Mouse (Mus musculus): ENCODE data around the gene Bcr. TPM values are rescaled to one million over a fixed set of nuclear protein-coding genes. Genes with fewer than 3 reads are reported as not detected.

The Bcr gene
- polyA plus RNA-seq, 1 experiment from 2014 or later, result 38.8 TPM

DNA sequence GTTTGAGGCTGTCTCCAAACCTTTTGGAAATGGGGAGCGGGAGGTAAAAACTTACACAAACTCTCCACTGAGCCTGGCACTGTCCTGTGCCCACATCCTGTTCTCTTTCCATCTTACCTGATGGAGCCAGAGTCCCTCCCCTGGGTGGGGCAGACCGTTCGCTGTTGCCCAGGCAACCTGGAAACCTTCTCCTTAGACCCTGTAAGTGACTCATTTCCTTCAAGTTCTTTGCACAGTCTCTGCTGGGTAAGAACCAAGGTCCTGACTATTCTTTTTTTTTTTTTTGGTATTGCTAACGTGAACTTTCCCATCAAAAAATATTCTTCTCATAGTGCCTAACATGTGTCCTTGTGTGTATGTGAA lies 44.7 kb downstream of the Bcr start:
- TF ChIP-seq CTCF (IDR thresholded peaks at IDR 0.05), result no peak
- peak; percentile 60 for ATAC-seq
- in situ Hi-C loops (cut with MboI; ENCODE audit: low pct_unique_long_range_greater_than_20kb), result no loop called here
- ChIA-PET CTCF (no interaction called here), POLR2A (no interaction called here)
- H3K27me3 ChIP-seq, result no peaks in the 10 kb centered on the region
- DNase-seq (ENCODE audit: low read depth, low spot score), result no peak

DNA sequence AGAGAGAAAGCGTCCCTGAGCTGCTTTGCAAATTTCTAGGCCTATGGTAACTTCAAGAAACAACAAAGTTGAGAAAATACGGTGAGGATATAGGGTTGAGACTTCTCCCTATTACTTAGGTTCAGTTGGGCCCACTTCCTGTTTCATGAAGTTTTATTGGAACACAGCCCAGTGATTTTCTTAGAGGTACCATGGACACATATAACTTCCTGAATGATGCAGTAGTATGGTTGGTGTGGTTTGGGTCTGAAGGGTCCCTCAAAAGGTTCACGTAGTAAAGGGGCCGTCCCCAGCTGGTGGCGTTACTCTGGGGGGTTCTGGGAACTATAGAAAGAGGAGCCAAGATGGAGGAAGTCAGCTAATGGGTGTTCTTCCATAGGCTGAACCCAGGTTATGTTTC lies 45.3 kb downstream of the Bcr start:
- POLR2A ChIA-PET, result no interaction called here

DNA sequence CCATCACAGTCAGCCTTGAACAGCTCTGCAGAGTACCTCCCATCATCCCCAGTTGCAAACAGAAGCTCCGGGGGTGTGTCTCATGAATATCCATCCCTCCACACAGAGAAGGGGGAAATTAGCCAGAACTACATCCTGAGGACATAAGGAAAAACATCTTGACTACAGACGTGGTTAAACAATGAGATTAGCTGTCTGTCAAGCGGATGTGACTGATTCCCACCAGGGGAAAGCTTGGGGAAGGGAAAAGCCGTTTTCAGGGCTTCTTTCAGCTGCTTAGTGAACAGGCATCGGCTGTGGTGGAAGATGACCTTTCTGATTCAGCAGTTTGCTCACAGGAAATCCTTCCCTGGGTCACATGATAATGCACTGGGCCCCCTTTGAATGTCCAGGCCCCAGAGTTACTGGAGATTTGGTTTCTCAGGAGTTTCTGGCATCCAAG lies 46.6 kb downstream of the Bcr start:
- CTCF ChIA-PET, result interaction anchor here (0.8 to 1.5 kb wide), 4 partner anchors 8 to 45 kb away, joined by 3 read pairs; no protein-coding TSS in a partner anchor
- TF ChIP-seq CTCF (IDR thresholded peaks at IDR 0.05), result no peak
- POLR2A ChIA-PET, result no interaction called here
- no peak for DNase-seq (ENCODE audit: low read depth, low spot score)
- ATAC-seq, result no peak
- in situ Hi-C loops (cut with MboI; ENCODE audit: low pct_unique_long_range_greater_than_20kb), result no loop called here
- H3K27me3 ChIP-seq, result no peaks in the 10 kb centered on the region

More for the DNA sequence above, 45.3 kb downstream of the Bcr start:
- DNase-seq (ENCODE audit: low read depth, low spot score) (no peak), ATAC-seq (no peak)
- CTCF ChIA-PET, result interaction anchor here (1.1 kb wide), 1 partner anchor 12 kb away, joined by 3 read pairs; no protein-coding TSS in a partner anchor
- no peak for TF ChIP-seq CTCF (IDR thresholded peaks at IDR 0.05)
- H3K27me3 ChIP-seq, result no peaks in the 10 kb centered on the region
- in situ Hi-C loops (cut with MboI; ENCODE audit: low pct_unique_long_range_greater_than_20kb), result no loop called here

DNA sequence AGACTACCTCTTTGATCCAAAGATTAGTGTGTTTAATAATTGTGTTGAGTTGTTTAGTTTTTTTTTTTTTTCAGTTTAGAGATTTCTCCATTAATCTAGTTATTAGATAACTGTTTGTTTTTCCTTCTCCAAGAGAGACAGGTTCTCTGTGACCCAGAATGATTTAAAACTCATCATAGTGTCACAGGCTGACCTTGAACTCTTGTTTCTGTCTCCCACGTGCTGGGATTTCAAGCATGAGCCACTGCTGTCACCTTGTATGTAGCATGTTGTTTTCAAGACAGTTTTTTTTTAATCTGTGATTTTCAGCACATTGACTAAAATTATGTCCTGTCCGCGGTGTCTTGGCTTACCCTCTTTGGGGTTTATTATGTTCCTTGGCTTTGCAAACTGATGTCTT lies 47.7 kb downstream of the Bcr start:
- POLR2A ChIA-PET, result no interaction called here
- no peak for TF ChIP-seq CTCF (IDR thresholded peaks at IDR 0.05)
- ATAC-seq (no peak), DNase-seq (ENCODE audit: low read depth, low spot score) (no peak)
- H3K27me3 ChIP-seq, result no peaks in the 10 kb centered on the region
- in situ Hi-C loops (cut with MboI; ENCODE audit: low pct_unique_long_range_greater_than_20kb), result no loop called here
- CTCF ChIA-PET, result no interaction called here

DNA sequence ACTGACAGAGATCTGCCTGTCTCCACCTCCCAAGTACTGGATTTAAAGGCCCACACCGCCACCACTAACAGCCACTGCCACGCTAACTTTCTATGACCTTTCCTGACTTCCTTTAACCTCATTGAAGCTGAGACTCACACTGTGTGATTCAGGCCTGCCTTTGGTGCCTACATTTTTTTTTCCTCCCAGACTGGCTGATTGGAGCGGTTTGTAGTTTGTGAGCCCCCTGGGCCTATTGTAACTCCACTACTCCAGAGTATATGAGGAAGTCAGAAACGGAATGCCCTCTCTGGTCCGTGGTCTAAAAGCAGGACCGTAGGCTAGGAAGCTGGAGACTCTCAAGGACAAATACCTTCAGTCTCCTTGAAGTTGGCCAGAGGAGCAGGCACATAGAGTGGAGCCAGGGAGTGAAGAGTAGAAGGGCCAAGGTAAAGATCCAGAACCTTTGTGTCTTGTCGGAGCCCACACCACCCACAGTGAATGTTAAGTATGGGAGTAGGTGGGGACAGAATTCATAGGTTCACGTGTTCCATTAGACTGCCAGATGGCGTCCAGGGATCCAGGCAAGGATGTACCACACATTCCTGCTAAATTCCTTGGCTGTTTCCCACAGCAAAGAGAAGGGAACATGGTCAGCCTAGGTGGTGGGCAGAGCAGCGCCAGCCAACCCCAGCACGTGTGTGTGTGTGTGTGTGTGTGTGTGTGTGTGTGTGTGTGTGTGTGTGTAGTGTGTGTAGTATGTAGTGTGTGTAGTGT lies 51.2 kb downstream of the Bcr start:
- CTCF ChIA-PET, result interaction anchor here (1.8 to 2.1 kb wide), 3 partner anchors 17 to 40 kb away, joined by 4 to 7 read pairs (median 5); no protein-coding TSS in a partner anchor
- in situ Hi-C loops (cut with MboI; ENCODE audit: low pct_unique_long_range_greater_than_20kb), result no loop called here
- no peak for TF ChIP-seq CTCF (IDR thresholded peaks at IDR 0.05)
- ATAC-seq (no peak), DNase-seq (ENCODE audit: low read depth, low spot score) (no peak)
- H3K27me3 ChIP-seq, result no peaks in the 10 kb centered on the region
- POLR2A ChIA-PET, result no interaction called here

DNA sequence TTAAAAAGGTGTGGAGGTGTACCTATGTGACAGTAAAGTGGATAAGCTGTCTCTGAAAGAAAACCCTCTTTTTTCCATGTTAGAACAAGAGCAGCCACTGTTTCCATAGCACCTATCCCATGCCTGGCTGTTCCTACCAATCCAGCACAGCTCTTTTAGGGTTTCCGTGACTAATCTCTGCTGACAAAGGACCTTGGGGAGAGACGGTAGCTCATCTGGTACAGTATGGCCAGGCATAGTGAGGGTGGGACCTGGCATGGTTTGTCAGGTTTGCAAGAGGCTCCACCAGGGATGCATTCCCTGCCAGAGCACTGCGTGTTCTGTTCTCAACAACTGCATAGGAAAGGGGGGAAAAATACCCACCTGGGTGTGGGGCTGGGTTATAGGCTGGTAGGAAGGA lies 52.0 kb downstream of the Bcr start:
- CTCF ChIA-PET, result interaction anchor here (1.7 to 2.1 kb wide), 3 partner anchors 24 to 39 kb away, joined by 5 to 7 read pairs (median 7); no protein-coding TSS in a partner anchor
- POLR2A ChIA-PET, result interaction anchor here (0.6 kb wide), 1 partner anchor 46 kb away, joined by 3 read pairs; no protein-coding TSS in a partner anchor
- H3K27me3 ChIP-seq, result no peaks in the 10 kb centered on the region
- in situ Hi-C loops (cut with MboI; ENCODE audit: low pct_unique_long_range_greater_than_20kb), result no loop called here
- DNase-seq (ENCODE audit: low read depth, low spot score), result no peak
- ATAC-seq, result no peak
- TF ChIP-seq CTCF (IDR thresholded peaks at IDR 0.05), result no peak

DNA sequence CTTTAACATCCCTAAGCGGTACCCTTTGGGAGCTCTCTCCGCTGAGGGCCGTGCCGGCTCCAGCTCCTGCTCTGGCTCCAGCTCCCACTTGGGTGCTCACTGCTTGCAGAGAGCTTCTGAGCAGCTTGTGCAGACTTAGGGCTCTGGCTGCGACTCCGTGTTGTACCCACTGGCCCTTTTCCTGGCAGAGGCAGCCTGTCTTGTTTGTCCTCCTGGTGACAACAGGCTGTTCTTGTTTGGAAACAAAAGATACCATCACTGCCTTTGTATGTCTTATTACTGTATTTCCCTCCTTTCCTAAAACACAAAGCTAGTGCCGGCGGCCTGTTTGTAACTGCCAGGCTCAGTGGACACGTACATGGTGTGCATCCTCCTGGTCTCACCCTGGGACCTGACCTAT lies 53.2 kb downstream of the Bcr start:
- DNase-seq (ENCODE audit: low read depth, low spot score) (no peak), ATAC-seq (no peak)
- no peak for TF ChIP-seq CTCF (IDR thresholded peaks at IDR 0.05)
- CTCF ChIA-PET, result interaction anchor here (0.7 to 2.1 kb wide), 4 partner anchors 11 to 35 kb away, joined by 3 to 7 read pairs (median 4); no protein-coding TSS in a partner anchor
- POLR2A ChIA-PET, result interaction anchor here (0.5 kb wide), 1 partner anchor 98 kb away, joined by 5 read pairs; no protein-coding TSS in a partner anchor
- in situ Hi-C loops (cut with MboI; ENCODE audit: low pct_unique_long_range_greater_than_20kb), result no loop called here
- H3K27me3 ChIP-seq, result no peaks in the 10 kb centered on the region

DNA sequence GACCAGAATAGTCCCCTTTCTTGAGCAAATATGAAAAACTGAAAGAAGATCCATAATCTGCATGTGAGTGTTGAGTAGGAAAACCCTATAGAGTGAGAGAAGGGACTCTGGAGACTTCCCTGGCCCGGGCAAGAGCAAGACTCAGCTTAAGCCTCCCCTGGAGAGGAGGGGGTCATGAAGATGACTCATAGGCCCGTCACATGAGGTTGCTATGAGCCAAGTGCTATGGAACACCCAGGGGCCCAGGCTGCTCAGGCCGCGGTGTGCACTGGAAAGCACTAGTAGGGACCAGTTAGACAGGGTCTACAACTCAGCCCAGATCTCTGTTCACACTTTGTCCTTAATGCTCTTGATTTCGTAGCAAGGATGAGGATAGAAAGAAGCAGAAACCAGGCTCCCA lies 54.8 kb downstream of the Bcr start:
- TF ChIP-seq CTCF (IDR thresholded peaks at IDR 0.05), result no peak
- POLR2A ChIA-PET, result no interaction called here
- in situ Hi-C loops (cut with MboI; ENCODE audit: low pct_unique_long_range_greater_than_20kb), result loop anchor here (5.0 kb wide), 1 partner anchor 38 kb away; no protein-coding TSS in a partner anchor
- no peak for DNase-seq (ENCODE audit: low read depth, low spot score)
- no peak for ATAC-seq
- CTCF ChIA-PET, result interaction anchor here (1.3 kb wide), 1 partner anchor 9 kb away, joined by 3 read pairs; no protein-coding TSS in a partner anchor
- H3K27me3 ChIP-seq, result no peaks in the 10 kb centered on the region

DNA sequence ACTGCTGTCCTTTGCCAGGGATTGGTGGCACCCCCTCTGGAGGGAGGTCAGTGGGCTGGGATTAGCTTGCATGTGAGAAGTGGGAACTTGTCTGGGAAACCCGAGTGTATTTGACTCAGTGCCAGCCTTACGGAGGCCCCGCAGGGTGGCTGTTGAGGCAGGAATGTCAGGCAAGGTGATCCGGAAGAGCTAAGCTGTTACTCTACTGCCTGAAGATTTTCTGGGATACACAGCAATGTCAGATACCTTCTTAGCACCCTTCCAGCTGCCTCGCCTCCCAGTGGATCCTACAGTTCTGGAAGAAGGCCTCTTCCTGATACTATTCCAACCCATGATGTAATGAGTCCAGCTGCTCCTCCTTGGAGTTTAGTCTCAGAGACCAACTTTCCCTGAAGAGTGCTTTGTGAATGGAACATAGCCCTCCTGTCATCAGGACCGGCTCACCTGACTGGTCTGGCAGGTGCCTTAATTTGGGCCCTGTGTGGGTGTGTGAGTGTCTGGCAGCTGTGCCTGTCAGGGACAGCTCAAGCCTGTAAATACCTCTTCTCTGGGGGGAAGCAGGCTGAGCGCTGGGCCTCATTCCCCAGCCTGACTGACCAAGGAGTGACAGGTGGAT lies 56.6 kb downstream of the Bcr start:
- in situ Hi-C loops (cut with MboI; ENCODE audit: low pct_unique_long_range_greater_than_20kb), result loop anchor here (5.0 kb wide), 1 partner anchor 40 kb away; no protein-coding TSS in a partner anchor
- DNase-seq (ENCODE audit: low read depth, low spot score) (no peak), ATAC-seq (no peak)
- ChIA-PET CTCF (interaction anchor here (1.7 kb wide), 1 partner anchor 14 kb away, joined by 10 read pairs; no protein-coding TSS in a partner anchor), POLR2A (no interaction called here)
- H3K27me3 ChIP-seq, result no peaks in the 10 kb centered on the region
- no peak for TF ChIP-seq CTCF (IDR thresholded peaks at IDR 0.05)

DNA sequence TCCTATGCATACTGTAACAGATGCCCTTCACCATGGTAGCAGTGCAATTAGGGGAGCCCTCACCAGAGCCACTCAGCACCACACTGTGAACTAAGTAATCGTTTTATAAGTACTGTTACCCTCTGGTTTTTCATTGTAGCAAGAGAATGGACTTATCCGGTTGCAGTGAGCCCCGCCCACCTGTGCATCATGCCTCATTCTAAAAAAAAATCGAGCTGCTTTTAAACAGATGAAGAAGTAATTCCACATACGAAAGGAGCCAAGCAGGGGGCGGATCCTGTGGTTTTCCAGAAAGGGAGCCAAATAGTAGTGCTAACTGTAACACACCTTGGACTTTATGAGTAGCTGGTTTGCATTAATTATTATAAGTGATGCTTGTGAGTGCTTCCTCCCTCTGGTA lies 58.1 kb downstream of the Bcr start:
- H3K27me3 ChIP-seq, result no peaks in the 10 kb centered on the region
- ChIA-PET POLR2A (no interaction called here), CTCF (no interaction called here)
- in situ Hi-C loops (cut with MboI; ENCODE audit: low pct_unique_long_range_greater_than_20kb), result loop anchor here (5.0 kb wide), 1 partner anchor 41 kb away; no protein-coding TSS in a partner anchor
- no peak for TF ChIP-seq CTCF (IDR thresholded peaks at IDR 0.05)
- ATAC-seq, result no peak
- DNase-seq (ENCODE audit: low read depth, low spot score), result no peak

DNA sequence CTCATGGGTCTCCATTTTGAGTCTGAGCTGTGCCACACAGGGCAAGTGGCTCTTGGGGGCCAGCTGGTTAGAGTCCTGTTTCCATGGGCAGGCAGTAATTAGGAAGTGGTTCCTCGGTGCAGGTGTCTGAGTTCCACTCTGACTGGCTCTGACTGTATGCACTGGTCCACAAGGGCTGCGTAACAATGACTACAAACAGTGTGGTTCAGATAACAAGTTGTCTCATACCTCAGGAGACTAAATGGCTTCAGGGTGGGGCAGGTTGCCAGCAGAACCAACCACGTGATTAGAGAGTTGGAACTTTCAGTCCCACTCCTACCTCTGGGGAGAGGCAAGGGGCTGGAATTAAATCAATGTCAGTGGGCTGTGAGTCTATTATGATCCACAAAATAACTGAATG lies 59.0 kb downstream of the Bcr start:
- no peak for ATAC-seq
- in situ Hi-C loops (cut with MboI; ENCODE audit: low pct_unique_long_range_greater_than_20kb), result loop anchor here (5.0 kb wide), 1 partner anchor 42 kb away; no protein-coding TSS in a partner anchor
- DNase-seq (ENCODE audit: low read depth, low spot score), result no peak
- no peaks in the 10 kb centered on the region for H3K27me3 ChIP-seq
- no peak for TF ChIP-seq CTCF (IDR thresholded peaks at IDR 0.05)
- CTCF ChIA-PET, result no interaction called here
- POLR2A ChIA-PET, result no interaction called here

All from Patski (cell line).